Mouse (Mus musculus) heart, adult 2 months (tissue): ENCODE results near the gene Cplx2. TPM values are rescaled to one million over a fixed set of nuclear protein-coding genes. Genes with fewer than 3 reads are reported as not detected.

Experiments
- DNase-seq, 2 experiments: peaks; one replicate each; pipeline ENCODE4 v3.0.0; 2021
- H3K27ac ChIP-seq: fragments of 200-600 bp; 2 replicates; pipeline ENCODE4 v1.8.1; 2022
- H3K27me3 ChIP-seq: fragments of 200-500 bp; 2 replicates; pipeline ENCODE4 v1.6.1; 2012; ENCODE audit warnings: mild to moderate bottlenecking, low read length, inconsistent platforms, mixed read lengths; ENCODE audit not compliant: control insufficient read depth, insufficient read depth
- H3K36me3 ChIP-seq: fragments of 200-500 bp; 2 replicates; pipeline ENCODE4 v1.6.1; 2012; ENCODE audit warnings: low read length, inconsistent platforms; ENCODE audit not compliant: control insufficient read depth, insufficient read depth
- H3K4me1 ChIP-seq: fragments of 200-500 bp; 2 replicates; pipeline ENCODE4 v1.6.1; 2011; ENCODE audit warnings: low read length; ENCODE audit not compliant: control insufficient read depth, insufficient read depth
- H3K4me3 ChIP-seq: fragments of 200-600 bp; 2 replicates; pipeline ENCODE4 v1.8.1; 2022
- H3K79me2 ChIP-seq: fragments of 200-500 bp; replicated peaks from 2 replicates; pipeline ENCODE4 v1.6.1; 2012; ENCODE audit warnings: mild to moderate bottlenecking, inconsistent platforms, low read length, moderate library complexity, mixed read lengths; ENCODE audit not compliant: control insufficient read depth, insufficient read depth
- H3K9ac ChIP-seq: fragments of 200-500 bp; 2 replicates; pipeline ENCODE4 v1.6.1; 2012; ENCODE audit warnings: low read depth, mild to moderate bottlenecking, control low read depth, inconsistent platforms, low read length, mixed read lengths
- CTCF ChIP-seq: fragments of 200-600 bp; IDR thresholded peaks from 2 replicates; pipeline ENCODE4 v1.8.1; 2022; ENCODE audit warnings: antibody characterized with exemption, mild to moderate bottlenecking, moderate library complexity
- EP300 ChIP-seq: fragments of 200-500 bp; IDR thresholded peaks from 2 replicates; pipeline ENCODE4 v1.6.1; 2011; ENCODE audit warnings: low read depth, low read length, control low read depth; ENCODE audit not compliant: insufficient read depth
- POLR2A ChIP-seq: fragments of 200-500 bp; IDR thresholded peaks from 2 replicates; pipeline ENCODE4 v1.6.1; 2011; ENCODE audit warnings: mild to moderate bottlenecking, low read depth, low read length, control low read depth; ENCODE audit not compliant: insufficient read depth
- WGBS: fragments of 180-500 bp; shearing (Covaris S2); methylation state at CpG from one replicate; pipeline ENCODE4 v1.1.7; 2018; 5-methylcytosine and 5-hydroxymethylcytosine counted together
- intact Hi-C: fragments of 180-260 bp; cut with DNase I; formaldehyde crosslinking; loops from one replicate; pipeline ENCODE4 v1.15.1; 2025
- polyA plus RNA-seq: library from polyadenylated mRNA; depleted of rRNA; stranded (reverse); fragments of >200 nt; gene quantifications from 2 replicates; pipeline ENCODE4 v1.2.3, GENCODE M21; 2012
- total RNA-seq, 2 experiments: library from RNA; stranded (reverse); gene quantifications; 2 replicates each; pipeline ENCODE4 v1.2.3; 2021

The Cplx2 gene
- total and polyA plus RNA-seq, 3 experiments, result 2.3 to 3.0 (median 2.4) TPM

GRCm38 (mm10) chr13:54326686-54327447 lies 44.3 kb upstream of the Cplx2 start:
- Histone ChIP-seq H3K9ac (no peak overlapping the region), H3K79me2 (no peaks in the 10 kb centered on the region), H3K4me1 (no peaks in the 10 kb centered on the region; the same call in 1 of the 2 replicates), H3K27me3 (no peaks in the 10 kb centered on the region), H3K27ac (no peak overlapping the region), H3K4me3 (no peak overlapping the region), H3K36me3 (no peaks in the 10 kb centered on the region)
- no peak for DNase-seq
- intact Hi-C loops, result no loop called here
- WGBS, result 83% methylated on average over 6 of the region's 6 CpGs
- TF ChIP-seq EP300 (no peak), POLR2A (no peak), CTCF (no peak)

- intact Hi-C loops, result no loop called here
- H3K79me2 ChIP-seq, result no peaks in the 10 kb centered on the region
- DNase-seq, result no peak
- no peak overlapping the region for H3K27ac ChIP-seq
- 93% methylated on average over 1 of the region's 1 CpGs for WGBS
- H3K36me3 ChIP-seq, result no peaks in the 10 kb centered on the region
- H3K4me1 ChIP-seq, result no peaks in the 10 kb centered on the region; the same call in 1 of the 2 replicates
- H3K9ac ChIP-seq, result no peak overlapping the region
- H3K4me3 ChIP-seq, result no peak overlapping the region
- H3K27me3 ChIP-seq, result no peaks in the 10 kb centered on the region
- no peak for TF ChIP-seq POLR2A
These were observed 43.1 kb upstream of the Cplx2 start for GRCm38 (mm10) chr13:54328029-54328428.

- Histone ChIP-seq H3K27me3 (no peaks in the 10 kb centered on the region), H3K27ac (no peak overlapping the region), H3K36me3 (no peaks in the 10 kb centered on the region), H3K79me2 (no peaks in the 10 kb centered on the region), H3K4me3 (no peak overlapping the region), H3K9ac (no peak overlapping the region), H3K4me1 (no peaks in the 10 kb centered on the region)
- WGBS, result 87% methylated on average over 8 of the region's 8 CpGs
- TF ChIP-seq POLR2A, result no peak
- no peak for TF ChIP-seq EP300
- no peak for TF ChIP-seq CTCF
- intact Hi-C loops, result no loop called here
- no peak for DNase-seq
These were observed 42.1 kb upstream of the Cplx2 start for GRCm38 (mm10) chr13:54328954-54329490.

GRCm38 (mm10) chr13:54331825-54332675 lies 39.1 kb upstream of the Cplx2 start:
- Histone ChIP-seq H3K27ac (no peak overlapping the region), H3K4me1 (no peaks in the 10 kb centered on the region), H3K27me3 (no peaks in the 10 kb centered on the region), H3K36me3 (no peaks in the 10 kb centered on the region), H3K9ac (no peak overlapping the region), H3K4me3 (no peak overlapping the region), H3K79me2 (no peaks in the 10 kb centered on the region)
- WGBS, result 58% methylated on average over 22 of the region's 22 CpGs
- DNase-seq, result peak; percentile 79 to 85
- TF ChIP-seq POLR2A, result no peak
- TF ChIP-seq EP300, result 0 out of 2 replicates have a peak, but pooled peaks have one; percentile 30
- intact Hi-C loops, result no loop called here

- Histone ChIP-seq H3K36me3 (no peaks in the 10 kb centered on the region), H3K4me3 (no peak overlapping the region), H3K4me1 (no peaks in the 10 kb centered on the region), H3K79me2 (no peaks in the 10 kb centered on the region), H3K9ac (no peak overlapping the region), H3K27ac (no peak overlapping the region), H3K27me3 (no peaks in the 10 kb centered on the region)
- DNase-seq, result no peak
- WGBS, result 61% methylated on average over 8 of the region's 8 CpGs
- intact Hi-C loops, result no loop called here
- no peak for TF ChIP-seq CTCF
- no peak for TF ChIP-seq POLR2A
- TF ChIP-seq EP300, result no peak
These were observed 38.1 kb upstream of the Cplx2 start for GRCm38 (mm10) chr13:54332921-54333477.
